Mouse (Mus musculus): ENCODE measurements at regions not wholly inside any gene's neighbourhood (a gene's known extent, or its start where the extent isn't known, plus 50 kb on each side); places are given as distances from the start of the nearest gene placed in this dataset.

- DNase-seq (ENCODE audit: low read depth, low spot score) = no peak
Observed at GRCm38 (mm10) chr13:31330731-31331130, 225.2 kb upstream of the Foxq1 start.

GRCm38 (mm10) chr13:31334981-31335380 lies 221.0 kb upstream of the Foxq1 start:
- no peak for DNase-seq (ENCODE audit: low read depth, low spot score)

GRCm38 (mm10) chr13:31337631-31338030 lies 218.3 kb upstream of the Foxq1 start:
- no peak for DNase-seq (ENCODE audit: low read depth, low spot score)

GRCm38 (mm10) chr13:31339386-31339785 lies 216.5 kb upstream of the Foxq1 start:
- DNase-seq (ENCODE audit: low read depth, low spot score) = no peak

- no peak for DNase-seq (ENCODE audit: low read depth, low spot score)
Observed at GRCm38 (mm10) chr13:31339901-31340300, 216.0 kb upstream of the Foxq1 start.

GRCm38 (mm10) chr13:31340363-31340948 lies 215.5 kb upstream of the Foxq1 start:
- no peak for DNase-seq (ENCODE audit: low read depth, low spot score)

- no peak for DNase-seq (ENCODE audit: low read depth, low spot score)
Observed at GRCm38 (mm10) chr13:31341282-31342100, 214.4 kb upstream of the Foxq1 start.

- DNase-seq (ENCODE audit: low read depth, low spot score) = no peak
Observed at GRCm38 (mm10) chr13:31346205-31346604, 209.7 kb upstream of the Foxq1 start.

- DNase-seq (ENCODE audit: low read depth, low spot score) = no peak
Observed at GRCm38 (mm10) chr13:31347000-31347399, 208.9 kb upstream of the Foxq1 start.

GRCm38 (mm10) chr13:31349671-31350070 lies 206.3 kb upstream of the Foxq1 start:
- no peak for DNase-seq (ENCODE audit: low read depth, low spot score)

GRCm38 (mm10) chr13:31351481-31351880 lies 204.5 kb upstream of the Foxq1 start:
- no peak for DNase-seq (ENCODE audit: low read depth, low spot score)

GRCm38 (mm10) chr13:31352825-31353224 lies 203.1 kb upstream of the Foxq1 start:
- DNase-seq (ENCODE audit: low read depth, low spot score) = no peak

- DNase-seq (ENCODE audit: low read depth, low spot score) = no peak
Observed at GRCm38 (mm10) chr13:31359353-31359752, 196.6 kb upstream of the Foxq1 start.

GRCm38 (mm10) chr13:31362386-31362785 lies 193.5 kb upstream of the Foxq1 start:
- no peak for DNase-seq (ENCODE audit: low read depth, low spot score)

GRCm38 (mm10) chr13:31364369-31364768 lies 191.6 kb upstream of the Foxq1 start:
- no peak for DNase-seq (ENCODE audit: low read depth, low spot score)

- no peak for DNase-seq (ENCODE audit: low read depth, low spot score)
Observed at GRCm38 (mm10) chr13:31367226-31367625, 188.7 kb upstream of the Foxq1 start.

GRCm38 (mm10) chr13:31369182-31369581 lies 186.8 kb upstream of the Foxq1 start:
- no peak for DNase-seq (ENCODE audit: low read depth, low spot score)

- no peak for DNase-seq (ENCODE audit: low read depth, low spot score)
Observed at GRCm38 (mm10) chr13:31370873-31371272, 185.1 kb upstream of the Foxq1 start.

GRCm38 (mm10) chr13:31374006-31374405 lies 181.9 kb upstream of the Foxq1 start:
- DNase-seq (ENCODE audit: low read depth, low spot score) = no peak

GRCm38 (mm10) chr13:31393421-31394215 lies 162.3 kb upstream of the Foxq1 start:
- DNase-seq (ENCODE audit: low read depth, low spot score) = no peak

- no peak for DNase-seq (ENCODE audit: low read depth, low spot score)
Observed at GRCm38 (mm10) chr13:31396216-31396910, 159.6 kb upstream of the Foxq1 start.

GRCm38 (mm10) chr13:31397246-31397645 lies 158.7 kb upstream of the Foxq1 start:
- no peak for DNase-seq (ENCODE audit: low read depth, low spot score)
